Mouse (Mus musculus) heart, adult 2 months (tissue): ENCODE measurements at regions not wholly inside any gene's neighbourhood (a gene's known extent, or its start where the extent isn't known, plus 50 kb on each side); places are given as distances from the start of the nearest gene placed in this dataset.

Source experiments
- CTCF ChIP-seq: fragments of 200-600 bp; IDR thresholded peaks from 2 replicates; pipeline ENCODE4 v1.8.1; 2022; ENCODE audit warnings: antibody characterized with exemption, mild to moderate bottlenecking, moderate library complexity
- EP300 ChIP-seq: fragments of 200-500 bp; IDR thresholded peaks from 2 replicates; pipeline ENCODE4 v1.6.1; 2011; ENCODE audit warnings: low read depth, low read length, control low read depth; ENCODE audit not compliant: insufficient read depth
- POLR2A ChIP-seq: fragments of 200-500 bp; IDR thresholded peaks from 2 replicates; pipeline ENCODE4 v1.6.1; 2011; ENCODE audit warnings: mild to moderate bottlenecking, low read depth, low read length, control low read depth; ENCODE audit not compliant: insufficient read depth

GRCm38 (mm10) chr6:31073338-31073737 is 114.5 kb upstream of the Klf14 start:
- no peak for TF ChIP-seq CTCF
- 0 out of 2 replicates have a peak, but pooled peaks have one; percentile 46 for TF ChIP-seq EP300
- TF ChIP-seq POLR2A, result no peak
